Mouse (Mus musculus): Measurements from ENCODE around the gene Cdh12.
A peak's percentile ranks its signal among the peaks of the same experiment; 100 is the strongest.
"Not testable (repeated sequence)": the region's sequence is repeated elsewhere in the genome, so short reads cannot be mapped to it uniquely, and the experiment has no call there.

The Cdh12 gene

GRCm38 (mm10) chr15:21375871-21376270 lies 926.8 kb downstream of the Cdh12 start:
- DNase-seq (ENCODE audit: low spot score): no peak

GRCm38 (mm10) chr15:21391442-21391841 lies 942.4 kb downstream of the Cdh12 start:
- not testable (repeated sequence) for DNase-seq (ENCODE audit: low spot score)

DNA sequence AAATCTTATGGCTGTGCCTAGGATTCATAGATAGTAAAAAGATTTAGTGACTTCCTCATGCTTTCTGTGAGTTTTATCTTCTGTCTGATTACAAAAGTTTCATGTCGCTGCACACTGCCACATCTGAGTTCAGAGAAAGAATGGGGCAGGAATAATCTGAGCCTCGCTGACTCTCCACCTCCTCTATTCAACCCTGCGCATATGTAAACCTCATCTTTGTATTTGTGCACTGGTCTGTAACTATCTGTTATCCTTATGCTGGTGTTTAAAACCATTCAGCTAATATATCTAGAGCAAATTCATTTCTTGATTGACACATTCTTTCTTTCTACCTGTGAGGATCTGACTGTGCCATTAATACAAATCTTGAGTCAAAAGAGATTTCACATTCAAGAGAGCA lies 944.0 kb downstream of the Cdh12 start:
- DNase-seq (ENCODE audit: low spot score): no peak

- DNase-seq (ENCODE audit: low spot score): no peak
Measured at GRCm38 (mm10) chr15:21405196-21405595, 956.1 kb downstream of the Cdh12 start.

- peak; percentile 37 for DNase-seq (ENCODE audit: low spot score)
Measured at GRCm38 (mm10) chr15:21407324-21408044, 958.4 kb downstream of the Cdh12 start.

- no peak for DNase-seq (ENCODE audit: low spot score)
Measured at GRCm38 (mm10) chr15:21437347-21437746, 988.3 kb downstream of the Cdh12 start.

DNA sequence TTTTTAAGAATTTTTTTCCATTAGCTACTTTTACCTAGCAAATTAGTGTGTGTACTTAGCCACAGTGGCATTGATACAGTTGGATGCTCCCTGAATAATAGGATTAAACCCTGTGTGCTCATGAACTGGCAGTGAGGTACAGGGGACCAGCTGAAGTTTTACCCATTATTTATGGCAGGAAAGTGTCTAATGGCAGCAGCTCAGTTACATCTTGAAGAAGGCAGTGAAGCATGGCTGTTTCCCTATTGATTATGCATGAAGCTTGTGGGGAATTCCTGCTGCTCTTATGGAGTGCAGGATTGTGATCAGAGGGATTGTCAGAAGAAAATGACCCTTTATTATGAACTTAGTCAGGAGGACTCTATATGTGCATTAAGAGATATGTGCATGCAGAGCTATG lies 988.9 kb downstream of the Cdh12 start:
- DNase-seq (ENCODE audit: low spot score): no peak

GRCm38 (mm10) chr15:21458098-21458497 lies 1009.0 kb downstream of the Cdh12 start:
- no peak for DNase-seq (ENCODE audit: low spot score)

GRCm38 (mm10) chr15:21519355-21519869 lies 1070.3 kb downstream of the Cdh12 start:
- no peak for DNase-seq (ENCODE audit: low spot score)

- DNase-seq (ENCODE audit: low spot score): no peak
Measured at GRCm38 (mm10) chr15:21530804-21531203, 1081.7 kb downstream of the Cdh12 start.

GRCm38 (mm10) chr15:21536909-21537308 lies 1087.8 kb downstream of the Cdh12 start:
- peak; percentile 9 for DNase-seq (ENCODE audit: low spot score)

- no peak for DNase-seq (ENCODE audit: low spot score)
Measured at GRCm38 (mm10) chr15:21544786-21545185, 1095.7 kb downstream of the Cdh12 start.

GRCm38 (mm10) chr15:21555981-21556380 lies 1106.9 kb downstream of the Cdh12 start:
- DNase-seq (ENCODE audit: low spot score): no peak

GRCm38 (mm10) chr15:21566314-21567051 lies 1117.4 kb downstream of the Cdh12 start:
- no peak for DNase-seq (ENCODE audit: low spot score)

DNA sequence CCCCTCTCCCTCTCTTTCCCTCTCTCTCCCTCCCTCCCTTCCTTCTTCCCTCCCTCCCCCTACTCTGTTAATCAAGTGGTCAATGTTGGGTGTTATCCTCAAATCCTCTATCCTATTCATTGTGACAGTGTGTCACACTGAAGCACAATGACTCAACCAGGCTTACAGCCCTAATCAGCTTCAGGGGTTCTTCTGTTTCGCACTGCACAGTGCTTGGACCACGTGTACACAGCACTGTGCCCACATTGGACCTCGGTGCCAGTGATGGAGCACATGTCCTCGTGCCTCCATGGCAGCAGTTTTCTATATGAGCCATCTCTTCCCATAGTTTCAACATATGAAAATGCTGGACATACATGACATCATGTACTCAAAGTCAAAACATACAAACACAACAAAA lies 1155.4 kb downstream of the Cdh12 start:
- DNase-seq (ENCODE audit: low spot score): no peak

Measured in MN1 (cell line).